Mouse (Mus musculus): ENCODE measurements around the gene Pitpnb. TPM values are rescaled to one million over a fixed set of nuclear protein-coding genes. Genes with fewer than 3 reads are reported as not detected.

Pitpnb gene
- total and polyA plus RNA-seq, 2 experiments from 2014 or later = 9.0 to 79.9 TPM

DNA sequence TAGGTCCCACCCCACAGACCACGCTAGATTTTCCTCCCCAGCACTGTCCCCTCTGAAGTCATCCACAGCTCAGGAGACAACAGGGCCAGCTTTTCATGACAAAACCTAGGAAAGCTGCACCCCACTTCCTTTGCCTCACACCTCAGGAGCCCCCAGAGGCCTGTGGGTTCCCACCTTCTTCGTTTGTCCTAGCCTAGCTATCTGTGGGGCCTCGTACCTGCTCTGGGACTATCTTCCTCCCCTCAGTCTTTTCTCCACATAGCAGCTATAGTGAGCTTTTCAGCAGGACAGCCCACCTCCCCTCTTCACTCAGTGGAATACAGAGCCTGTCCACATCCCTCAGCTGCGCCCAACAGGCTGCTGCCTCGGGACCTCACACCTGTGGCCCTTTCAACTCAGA, 32.8 kb upstream of the Pitpnb start:
- no peak overlapping the region for H3K4me2 ChIP-seq (ENCODE audit: low read depth, low read length)
- no peak overlapping the region for H3K27ac ChIP-seq
- ATAC-seq (no peak), DNase-seq (ENCODE audit: low spot score) (no peak)
- no peaks in the 10 kb centered on the region for H3K9me3 ChIP-seq (ENCODE audit: low read length)
- H3K4me1 ChIP-seq (ENCODE audit: insufficient read depth, low read length) = no peaks in the 10 kb centered on the region
- TF ChIP-seq CTCF (IDR thresholded peaks at IDR 0.05; ENCODE audit: low read depth) = no peak
- H3K4me3 ChIP-seq (ENCODE audit: low read length) = no peak overlapping the region
- WGBS = 81% methylated on average over 5 of the region's 5 CpGs
- H3K36me3 ChIP-seq (ENCODE audit: insufficient read depth, low read length) = no peaks in the 10 kb centered on the region
- no peak overlapping the region for H3K9ac ChIP-seq (replicated peaks; ENCODE audit: low read length)
- H3K27me3 ChIP-seq (ENCODE audit: insufficient read depth, low read length) = no peaks in the 10 kb centered on the region

DNA sequence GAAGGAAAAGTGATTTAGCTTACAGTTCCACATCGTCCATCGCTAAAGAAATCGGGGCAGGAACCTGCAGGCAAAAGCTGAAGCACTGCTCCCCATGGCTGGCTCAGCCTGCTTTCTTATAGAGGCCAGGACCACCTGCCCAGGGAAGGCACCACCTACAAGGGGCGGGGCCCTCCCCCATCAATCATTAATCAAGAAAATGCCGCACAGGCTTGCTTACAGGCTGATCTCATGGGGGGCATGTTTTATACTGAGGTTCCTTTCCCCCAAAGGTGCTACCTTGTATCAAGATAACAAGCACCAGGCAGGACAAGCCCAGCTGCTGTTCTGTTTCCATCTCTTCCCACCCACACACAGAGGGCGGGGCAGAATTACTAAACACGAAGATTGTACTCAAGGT, 31.9 kb upstream of the Pitpnb start:
- Histone ChIP-seq H3K9ac (replicated peaks; ENCODE audit: low read length) (no peak overlapping the region), H3K27ac (no peak overlapping the region), H3K4me1 (ENCODE audit: insufficient read depth, low read length) (no peaks in the 10 kb centered on the region), H3K36me3 (ENCODE audit: insufficient read depth, low read length) (no peaks in the 10 kb centered on the region), H3K27me3 (ENCODE audit: insufficient read depth, low read length) (no peaks in the 10 kb centered on the region), H3K4me3 (ENCODE audit: low read length) (no peak overlapping the region), H3K4me2 (ENCODE audit: low read depth, low read length) (no peak overlapping the region), H3K9me3 (ENCODE audit: low read length) (no peaks in the 10 kb centered on the region)
- ATAC-seq (no peak), DNase-seq (ENCODE audit: low spot score) (no peak)
- 52% methylated on average over 7 of the region's 7 CpGs for WGBS
- no peak for TF ChIP-seq CTCF (IDR thresholded peaks at IDR 0.05; ENCODE audit: low read depth)

DNA sequence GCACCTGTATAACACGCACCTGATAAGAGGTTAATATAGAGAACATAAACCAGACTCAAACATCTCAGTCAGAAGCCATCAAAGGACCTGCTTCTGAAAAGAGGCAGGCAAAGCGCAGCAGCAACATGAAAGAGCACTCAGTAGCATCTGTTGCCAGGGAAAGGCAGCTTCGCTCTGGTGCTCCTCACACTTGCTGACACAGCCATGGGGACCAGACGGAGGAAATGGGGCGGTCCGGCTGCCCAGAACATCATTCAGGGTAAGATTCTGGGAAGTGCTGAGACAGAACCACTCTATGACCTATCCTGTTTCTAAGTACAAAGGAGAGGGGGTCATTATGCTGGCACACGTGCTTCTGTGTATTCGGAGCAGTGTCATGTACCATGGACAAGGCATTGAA, 29.8 kb upstream of the Pitpnb start:
- 61% methylated on average over 8 of the region's 8 CpGs for WGBS
- H3K9ac ChIP-seq (replicated peaks; ENCODE audit: low read length) = no peak overlapping the region
- TF ChIP-seq CTCF (IDR thresholded peaks at IDR 0.05; ENCODE audit: low read depth) = no peak
- no peak overlapping the region for H3K27ac ChIP-seq
- no peak overlapping the region for H3K4me2 ChIP-seq (ENCODE audit: low read depth, low read length)
- peak; percentile 15 for DNase-seq (ENCODE audit: low spot score)
- H3K4me3 ChIP-seq (ENCODE audit: low read length) = no peak overlapping the region
- H3K36me3 ChIP-seq (ENCODE audit: insufficient read depth, low read length) = no peaks in the 10 kb centered on the region
- no peaks in the 10 kb centered on the region for H3K27me3 ChIP-seq (ENCODE audit: insufficient read depth, low read length)
- H3K4me1 ChIP-seq (ENCODE audit: insufficient read depth, low read length) = no peaks in the 10 kb centered on the region
- H3K9me3 ChIP-seq (ENCODE audit: low read length) = no peaks in the 10 kb centered on the region
- no peak for ATAC-seq

DNA sequence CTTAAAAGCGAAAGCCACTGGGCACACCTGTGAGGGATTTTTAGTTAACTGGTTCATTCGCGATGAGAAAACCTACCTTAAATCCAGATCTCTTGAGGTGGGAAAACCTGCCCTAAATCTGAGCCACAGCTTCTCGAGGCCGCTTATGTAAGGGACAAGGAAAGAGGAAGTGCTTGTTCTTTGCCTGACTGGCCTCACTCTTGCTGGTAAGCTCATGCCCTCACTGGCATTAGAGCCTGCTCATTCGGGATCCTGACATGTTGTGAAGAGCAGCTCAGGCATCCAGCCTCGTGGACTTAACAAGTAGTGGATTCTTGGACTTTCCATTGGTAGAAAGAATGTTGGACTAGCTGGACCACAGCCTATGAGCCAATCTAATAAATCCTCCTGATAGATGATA, 28.8 kb upstream of the Pitpnb start:
- Histone ChIP-seq H3K4me1 (ENCODE audit: insufficient read depth, low read length) (no peaks in the 10 kb centered on the region), H3K9ac (replicated peaks; ENCODE audit: low read length) (no peak overlapping the region), H3K36me3 (ENCODE audit: insufficient read depth, low read length) (no peaks in the 10 kb centered on the region), H3K27me3 (ENCODE audit: insufficient read depth, low read length) (no peaks in the 10 kb centered on the region), H3K27ac (no peak overlapping the region), H3K9me3 (ENCODE audit: low read length) (no peaks in the 10 kb centered on the region), H3K4me3 (ENCODE audit: low read length) (no peak overlapping the region), H3K4me2 (ENCODE audit: low read depth, low read length) (no peak overlapping the region)
- ATAC-seq (no peak), DNase-seq (ENCODE audit: low spot score) (no peak)
- 77% methylated on average over 7 of the region's 7 CpGs for WGBS
- no peak for TF ChIP-seq CTCF (IDR thresholded peaks at IDR 0.05; ENCODE audit: low read depth)

DNA sequence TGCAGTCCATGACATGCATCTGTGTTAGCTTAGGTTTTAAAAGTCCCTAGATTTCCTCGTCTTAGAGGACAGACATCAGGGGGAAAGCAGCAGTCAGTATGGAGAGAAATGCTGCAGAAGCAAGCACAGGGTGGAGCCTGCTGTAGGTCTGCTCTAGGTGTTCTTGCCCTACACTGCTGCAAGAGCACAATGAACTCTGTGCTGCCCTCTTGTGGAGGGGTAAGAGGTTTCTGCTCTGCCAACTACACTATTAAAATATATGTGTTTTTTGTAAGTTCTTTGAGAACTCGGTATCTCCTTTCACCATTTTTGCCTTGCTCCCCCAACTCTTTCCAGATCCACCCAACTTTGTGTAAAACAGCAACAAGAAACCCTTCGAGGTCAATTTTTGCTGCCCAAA, 25.8 kb upstream of the Pitpnb start:
- DNase-seq (ENCODE audit: low spot score) (no peak), ATAC-seq (no peak)
- Histone ChIP-seq H3K9ac (replicated peaks; ENCODE audit: low read length) (no peak overlapping the region), H3K27me3 (ENCODE audit: insufficient read depth, low read length) (no peaks in the 10 kb centered on the region), H3K4me3 (ENCODE audit: low read length) (no peak overlapping the region), H3K36me3 (ENCODE audit: insufficient read depth, low read length) (no peaks in the 10 kb centered on the region), H3K9me3 (ENCODE audit: low read length) (no peaks in the 10 kb centered on the region), H3K27ac (no peak overlapping the region), H3K4me2 (ENCODE audit: low read depth, low read length) (no peak overlapping the region), H3K4me1 (ENCODE audit: insufficient read depth, low read length) (no peaks in the 10 kb centered on the region)
- TF ChIP-seq CTCF (IDR thresholded peaks at IDR 0.05; ENCODE audit: low read depth) = no peak
- WGBS = 92% methylated on average over 3 of the region's 3 CpGs

DNA sequence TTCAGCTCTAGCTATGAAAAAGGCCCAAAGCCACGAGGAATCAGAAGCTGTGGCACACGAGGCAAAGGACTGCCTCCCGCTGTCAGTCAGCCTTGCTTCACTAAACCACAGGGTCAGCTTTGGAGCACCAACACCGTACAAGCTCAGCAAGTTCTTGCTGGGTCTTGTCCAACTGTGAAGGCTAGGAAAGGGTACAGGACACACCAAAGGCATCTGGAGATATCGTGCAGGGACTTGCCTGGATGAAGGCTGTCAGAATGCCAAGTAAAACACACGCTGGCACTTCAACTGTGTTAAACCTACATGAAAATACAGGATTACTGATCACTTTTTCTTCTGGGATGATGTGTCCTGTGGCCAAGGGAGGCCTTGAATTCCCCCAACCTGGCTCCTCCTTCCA, 20.4 kb upstream of the Pitpnb start:
- no peak overlapping the region for H3K9ac ChIP-seq (replicated peaks; ENCODE audit: low read length)
- H3K27me3 ChIP-seq (ENCODE audit: insufficient read depth, low read length) = no peaks in the 10 kb centered on the region
- TF ChIP-seq CTCF (IDR thresholded peaks at IDR 0.05; ENCODE audit: low read depth) = no peak
- H3K9me3 ChIP-seq (ENCODE audit: low read length) = no peaks in the 10 kb centered on the region
- no peaks in the 10 kb centered on the region for H3K36me3 ChIP-seq (ENCODE audit: insufficient read depth, low read length)
- no peak overlapping the region for H3K27ac ChIP-seq
- H3K4me2 ChIP-seq (ENCODE audit: low read depth, low read length) = no peak overlapping the region
- DNase-seq (ENCODE audit: low spot score) = no peak
- H3K4me1 ChIP-seq (ENCODE audit: insufficient read depth, low read length) = no peaks in the 10 kb centered on the region
- WGBS = 75% methylated on average over 6 of the region's 6 CpGs
- no peak overlapping the region for H3K4me3 ChIP-seq (ENCODE audit: low read length)
- no peak for ATAC-seq

DNA sequence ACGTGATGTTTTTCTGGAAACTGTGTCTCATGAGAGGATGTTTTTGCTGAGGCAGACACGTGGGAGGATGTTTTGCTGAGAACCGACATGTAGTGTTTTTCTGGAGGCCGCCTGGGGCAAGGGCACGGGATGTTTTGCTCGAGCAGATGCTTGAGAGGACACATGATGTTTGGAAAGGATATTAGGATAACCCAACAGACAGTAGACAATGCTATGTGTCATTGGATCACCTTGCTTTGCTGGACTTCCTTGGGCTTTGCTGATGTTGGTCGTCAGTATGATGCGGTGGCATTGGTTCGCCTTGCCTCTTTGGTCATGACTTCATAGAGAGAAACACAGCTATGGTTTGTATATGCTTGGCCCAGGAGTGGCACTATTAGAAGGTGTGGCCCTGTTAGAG, 16.7 kb upstream of the Pitpnb start:
- Histone ChIP-seq H3K36me3 (ENCODE audit: insufficient read depth, low read length) (no peaks in the 10 kb centered on the region), H3K27me3 (ENCODE audit: insufficient read depth, low read length) (no peaks in the 10 kb centered on the region), H3K4me1 (ENCODE audit: insufficient read depth, low read length) (no peaks in the 10 kb centered on the region), H3K9me3 (ENCODE audit: low read length) (no peaks in the 10 kb centered on the region), H3K4me2 (ENCODE audit: low read depth, low read length) (no peak overlapping the region), H3K27ac (no peak overlapping the region), H3K4me3 (ENCODE audit: low read length) (no peak overlapping the region), H3K9ac (replicated peaks; ENCODE audit: low read length) (no peak overlapping the region)
- no peak for TF ChIP-seq CTCF (IDR thresholded peaks at IDR 0.05; ENCODE audit: low read depth)
- ATAC-seq (no peak), DNase-seq (ENCODE audit: low spot score) (no peak)
- WGBS = 87% methylated on average over 9 of the region's 9 CpGs
